ENCODE assay signal across 37 mouse cellular contexts in the genomic region with DNA sequence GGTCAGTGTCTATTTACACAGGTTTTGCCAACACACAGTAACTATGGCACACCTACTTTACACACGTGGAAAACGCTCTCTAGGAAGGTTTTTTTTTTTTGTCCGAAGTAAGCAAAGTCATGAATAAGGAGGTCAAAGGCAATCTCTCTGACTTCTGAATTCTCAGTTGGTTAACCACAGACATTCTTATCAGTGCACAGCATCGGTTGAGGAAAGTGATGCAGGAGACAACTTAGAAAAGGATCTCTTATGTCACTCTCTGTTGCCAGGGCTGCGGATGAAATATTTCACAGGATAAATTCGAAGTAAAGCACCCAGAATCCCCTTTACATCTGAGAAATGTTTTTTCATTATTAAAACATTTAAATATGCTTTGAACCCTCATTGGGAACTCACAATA. TPM values are rescaled to one million over a fixed set of nuclear protein-coding genes. Genes with fewer than 3 reads are reported as not detected.
A peak's percentile ranks its signal among the peaks of the same experiment; 100 is the strongest.
DNase-seq lines count a peak whose midpoint lies in the region; ATAC-seq lines count a peak whose summit lies in the region.
"Had no signal": no experiment of that assay in that cellular context is flagged by ENCODE, and none has a peak within 500 bp of the region (broad histone marks: within the 10 kb centered on the region; RNA-seq: fewer than 3 reads in every experiment).

No protein-coding gene starts in this region.

- no peaks in the 10 kb centered on the region for H3K9me3 ChIP-seq in kidney, embryonic 15.5 days (replicated peaks)
- H3K9me3 ChIP-seq: hindbrain, embryonic 13.5 days; limb, embryonic 10.5 days; limb, embryonic 15.5 days; liver, embryonic 15.5 days; lung, embryonic 15.5 days; midbrain, embryonic 13.5 days; neural tube, embryonic 15.5 days; stomach, embryonic 15.5 days had no signal

- H3K4me2 ChIP-seq in kidney, embryonic 15.5 days, result no peak overlapping the region
- H3K4me2 ChIP-seq: hindbrain, embryonic 13.5 days; limb, embryonic 15.5 days; liver, embryonic 15.5 days; lung, embryonic 15.5 days; midbrain, embryonic 13.5 days; neural tube, embryonic 15.5 days; stomach, embryonic 15.5 days had no signal

- no peak overlapping the region for H3K9ac ChIP-seq in kidney, embryonic 15.5 days
- H3K9ac ChIP-seq: hindbrain, embryonic 13.5 days; limb, embryonic 15.5 days; liver, embryonic 15.5 days; lung, embryonic 15.5 days; midbrain, embryonic 13.5 days; neural tube, embryonic 15.5 days; stomach, embryonic 15.5 days had no signal

- ATAC-seq in CD4-positive, CD25-positive, alpha-beta regulatory T cell, adult 4 months, result peak; percentile 61
- ATAC-seq in common myeloid progenitor, adult 5-6 weeks (replicated peaks; ENCODE audit: low read depth, poor library complexity, severe bottlenecking), result peak; percentile 72
- peak; percentile 26; the same call in 1 of the 2 replicates for ATAC-seq in megakaryocyte, adult 5-6 weeks (ENCODE audit: poor library complexity, severe bottlenecking)
- no peak for ATAC-seq in kidney, embryonic 15.5 days (replicated peaks; ENCODE audit: low FRiP score)
- ATAC-seq: forebrain, embryonic 16.5 days; midbrain, embryonic 13.5 days; Patski had no signal

- no peak overlapping the region for H3K27ac ChIP-seq in kidney, embryonic 15.5 days
- H3K27ac ChIP-seq: gastrocnemius, adult 2 months; hindbrain, embryonic 13.5 days; limb, embryonic 10.5 days; limb, embryonic 15.5 days; liver, embryonic 15.5 days; lung, embryonic 15.5 days; midbrain, embryonic 13.5 days; neural tube, embryonic 15.5 days; stomach, embryonic 15.5 days had no signal

- peaks cover 5% of the 10 kb centered on the region; the same call in 1 of the 2 replicates for H3K4me1 ChIP-seq in kidney, embryonic 15.5 days
- H3K4me1 ChIP-seq: hindbrain, embryonic 13.5 days; limb, embryonic 10.5 days; midbrain, embryonic 13.5 days; neural tube, embryonic 15.5 days had no signal

- H3K4me3 ChIP-seq in kidney, embryonic 15.5 days (replicated peaks), result no peak overlapping the region
- H3K4me3 ChIP-seq: erythroblast, embryonic 14.5 days; hindbrain, embryonic 13.5 days; limb, embryonic 10.5 days; limb, embryonic 15.5 days; liver, embryonic 15.5 days; lung, embryonic 15.5 days; midbrain, embryonic 13.5 days; neural tube, embryonic 15.5 days; stomach, embryonic 15.5 days had no signal

- no peaks in the 10 kb centered on the region for H3K27me3 ChIP-seq in kidney, embryonic 15.5 days
- H3K27me3 ChIP-seq: hindbrain, embryonic 13.5 days; limb, embryonic 15.5 days; lung, embryonic 15.5 days; midbrain, embryonic 13.5 days; neural tube, embryonic 15.5 days; Patski; stomach, embryonic 15.5 days had no signal

- WGBS in kidney, embryonic 15.5 days, result 76% methylated on average over 6 of the region's 6 CpGs

- H3K36me3 ChIP-seq in kidney, embryonic 15.5 days, result no peaks in the 10 kb centered on the region
- H3K36me3 ChIP-seq: hindbrain, embryonic 13.5 days; limb, embryonic 10.5 days; limb, embryonic 15.5 days; liver, embryonic 15.5 days; lung, embryonic 15.5 days; midbrain, embryonic 13.5 days; neural tube, embryonic 15.5 days; stomach, embryonic 15.5 days had no signal

- DNase-seq in 416B (ENCODE audit: low read depth), result peak; percentile 88
- DNase-seq in kidney, adult 11 months, result no peak
- DNase-seq in spleen, postnatal 36 days (ENCODE audit: low spot score in 2 of 2), result no peak
- no peak for DNase-seq in cerebellum, adult 11 months
- DNase-seq: adrenal gland, postnatal 25 days; cerebellum, adult 9-11 months; gastrocnemius, adult 2 months; kidney, adult 18-20 months; kidney, postnatal 4 days; layer of hippocampus, postnatal 36 days; lung, postnatal 36 days; retina, postnatal 1 day; right cerebral cortex, postnatal 14 days; thymus, postnatal 14 days had no signal

RNA-seq across cellular contexts. Expression of a gene that starts 0.5 kb away (rescaled TPM):
- under 1 TPM in 1 of 2 experiments, not detected in 1; 0.26 TPM for polyA plus RNA-seq in CD4-positive, CD25-positive, alpha-beta regulatory T cell, adult 4 months (2017; shearing (Covaris generic))
- 0.09 TPM in 1 of 2 replicates, not detected in the other for total RNA-seq in common myeloid progenitor, adult 5-6 weeks (2017)
- total RNA-seq in megakaryocyte, adult 5-6 weeks (2015), result 0.14 and 0.45 TPM in 2 replicates
- total RNA-seq in megakaryocyte, adult 5-6 weeks (2017), result 0.61 and 10.7 TPM in 2 replicates
- polyA plus RNA-seq in kidney, embryonic 15.5 days (2015; fragmentation: Nextera tagmentation; extraction: Ambion mirVana), result not detected in 2 replicates
- total RNA-seq: layer of hippocampus, postnatal 36 days; left cerebral cortex, postnatal 10 days; megakaryocyte-erythroid progenitor cell, adult 5-6 weeks; MEL had no signal
- polyA plus RNA-seq: cortical plate, adult 2 months; erythroblast, embryonic 14.5 days; forebrain, embryonic 11.5 days; forebrain, embryonic 16.5 days; heart, embryonic 14.5 days; hindbrain, embryonic 13.5 days; kidney, embryonic 16.5 days; limb, embryonic 10.5 days; liver, embryonic 15.5 days; lung, embryonic 15.5 days; midbrain, embryonic 13.5 days; neural tube, embryonic 15.5 days; stomach, embryonic 15.5 days had no signal

RNA-seq across cellular contexts. Expression of a gene that starts 4.3 kb away (rescaled TPM):
- polyA plus RNA-seq in CD4-positive, CD25-positive, alpha-beta regulatory T cell, adult 4 months (2017; shearing (Covaris generic)), result 10 to 100 TPM in 1 of 2 experiments, 1 to 10 TPM in 1; 9.2 to 11.0 TPM
- total RNA-seq in common myeloid progenitor, adult 5-6 weeks (2017), result not detected in 2 replicates
- not detected in 2 replicates for total RNA-seq in megakaryocyte, adult 5-6 weeks (2015)
- total RNA-seq in megakaryocyte, adult 5-6 weeks (2017), result not detected in 2 replicates
- 3.0 and 3.9 TPM in 2 replicates for polyA plus RNA-seq in kidney, embryonic 15.5 days (2015; fragmentation: Nextera tagmentation; extraction: Ambion mirVana)
- total RNA-seq: megakaryocyte-erythroid progenitor cell, adult 5-6 weeks; MEL had no signal
- polyA plus RNA-seq: erythroblast, embryonic 14.5 days; Patski had no signal

RNA-seq across cellular contexts. Expression of a gene that starts 17.1 kb away (rescaled TPM):
- 10 to 100 TPM; 41.8 to 62.4 TPM for polyA plus RNA-seq in CD4-positive, CD25-positive, alpha-beta regulatory T cell, adult 4 months (2017; shearing (Covaris generic))
- total RNA-seq in common myeloid progenitor, adult 5-6 weeks (2017), result 75.4 and 86.8 TPM in 2 replicates
- total RNA-seq in megakaryocyte, adult 5-6 weeks (2015), result 21.6 and 32.1 TPM in 2 replicates
- total RNA-seq in megakaryocyte, adult 5-6 weeks (2017), result 38.3 and 50.1 TPM in 2 replicates
- polyA plus RNA-seq in kidney, embryonic 15.5 days (2015; fragmentation: Nextera tagmentation; extraction: Ambion mirVana), result 45.7 and 47.9 TPM in 2 replicates

RNA-seq across cellular contexts. Expression of a gene that starts 21.3 kb away (rescaled TPM):
- polyA plus RNA-seq in CD4-positive, CD25-positive, alpha-beta regulatory T cell, adult 4 months (2017; shearing (Covaris generic)), result 10 to 100 TPM; 12.1 to 23.6 TPM
- 2.2 and 3.2 TPM in 2 replicates for total RNA-seq in common myeloid progenitor, adult 5-6 weeks (2017)
- 27.7 and 36.5 TPM in 2 replicates for total RNA-seq in megakaryocyte, adult 5-6 weeks (2015)
- 7.3 and 7.4 TPM in 2 replicates for total RNA-seq in megakaryocyte, adult 5-6 weeks (2017)
- polyA plus RNA-seq in kidney, embryonic 15.5 days (2015; fragmentation: Nextera tagmentation; extraction: Ambion mirVana), result 0.72 and 1.4 TPM in 2 replicates
- total RNA-seq: gastrocnemius, adult 2 months; heart, postnatal 25 days; layer of hippocampus, postnatal 36 days; left cerebral cortex, postnatal 10 days; MEL had no signal
- polyA plus RNA-seq: erythroblast, embryonic 14.5 days; forebrain, embryonic 16.5 days had no signal

RNA-seq across cellular contexts. Expression of a gene that starts 49.4 kb away (rescaled TPM):
- polyA plus RNA-seq in CD4-positive, CD25-positive, alpha-beta regulatory T cell, adult 4 months (2017; shearing (Covaris generic)), result 10 to 100 TPM; 11.1 to 11.8 TPM
- total RNA-seq in common myeloid progenitor, adult 5-6 weeks (2017), result 3.4 and 8.2 TPM in 2 replicates
- total RNA-seq in megakaryocyte, adult 5-6 weeks (2015), result 310 and 351 TPM in 2 replicates
- 171 and 196 TPM in 2 replicates for total RNA-seq in megakaryocyte, adult 5-6 weeks (2017)
- polyA plus RNA-seq in kidney, embryonic 15.5 days (2015; fragmentation: Nextera tagmentation; extraction: Ambion mirVana), result 21.3 and 24.1 TPM in 2 replicates
